Mouse (Mus musculus) adrenal gland, adult 2 months (tissue): Measurements from ENCODE around the gene Ahcyl1. TPM values are rescaled to one million over a fixed set of nuclear protein-coding genes. Genes with fewer than 3 reads are reported as not detected.

Source experiments
- DNase-seq: peaks from one replicate; pipeline ENCODE4 v3.0.0; 2021
- polyA plus RNA-seq: library from polyadenylated mRNA; depleted of rRNA; stranded (reverse); fragments of >200 nt; gene quantifications from 2 replicates; pipeline ENCODE4 v1.2.3, GENCODE M21; 2012
- total RNA-seq, 2 experiments: library from RNA; stranded (reverse); gene quantifications; 2 replicates each; pipeline ENCODE4 v1.2.3; 2021

The Ahcyl1 gene
- total and polyA plus RNA-seq, 3 experiments = 33.9 to 230 (median 218) TPM

DNA sequence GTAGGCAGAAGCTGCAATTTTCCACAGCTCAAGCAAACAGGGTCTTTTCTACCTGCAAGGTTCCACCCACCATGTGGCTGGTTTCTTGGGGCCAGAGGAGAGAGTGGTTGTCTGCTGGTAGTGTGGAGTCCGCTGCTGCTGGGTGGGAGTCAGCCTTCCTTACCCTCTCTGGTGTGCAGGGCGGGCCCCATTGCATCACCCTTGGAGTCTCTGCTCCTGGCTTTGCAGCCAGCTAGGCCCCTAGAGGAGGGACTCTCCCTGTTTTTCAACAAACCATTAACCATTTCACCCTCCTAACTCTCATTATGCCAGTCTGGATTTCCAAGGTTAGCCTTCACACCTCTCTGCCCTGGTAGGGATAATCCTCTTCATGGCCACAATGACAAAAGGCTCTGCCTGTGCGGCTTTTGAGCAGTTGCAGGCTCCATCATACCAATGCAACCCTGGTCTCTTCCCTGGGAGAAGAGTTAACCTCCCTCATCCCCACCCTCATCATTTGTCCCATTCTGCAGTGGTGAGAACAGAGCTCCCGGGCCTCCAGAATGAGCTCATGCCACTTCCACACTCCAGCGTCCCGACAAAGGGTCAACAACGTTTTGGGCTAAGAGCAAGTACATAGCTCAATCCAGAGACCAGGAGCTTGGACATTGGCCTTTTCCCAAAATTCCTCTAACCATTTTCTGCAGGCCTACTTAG lies 7.5 kb upstream of the Ahcyl1 start:
- no peak for DNase-seq

DNA sequence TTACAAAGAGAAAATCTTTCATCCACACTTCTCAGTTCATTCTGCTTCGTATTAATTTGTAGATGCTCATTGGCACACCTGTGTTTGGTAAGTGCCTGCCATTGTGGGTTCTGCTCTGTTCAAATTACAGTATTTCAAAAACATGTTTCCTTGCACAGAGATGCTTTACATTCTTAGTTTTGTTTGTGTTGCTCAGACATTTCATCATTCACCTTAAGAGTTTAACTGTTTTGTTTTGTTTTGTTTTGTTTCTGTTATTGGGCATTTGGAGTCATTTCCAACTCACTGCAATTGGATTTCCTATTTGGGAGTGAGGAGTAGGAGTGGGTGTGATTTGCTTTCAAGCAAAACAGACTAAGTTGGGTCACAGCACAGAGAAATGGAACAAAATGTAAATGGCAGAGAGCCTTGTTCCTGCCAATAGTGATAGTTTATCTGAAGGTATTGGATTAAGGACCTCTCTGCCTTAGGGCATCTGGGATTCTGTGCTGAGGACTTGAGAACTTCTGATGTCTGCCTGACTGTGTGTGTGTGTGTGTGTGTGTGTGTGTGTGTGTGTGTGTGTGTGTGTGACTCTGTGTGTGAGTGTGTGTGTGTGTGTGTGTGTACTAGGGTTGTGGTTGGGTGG lies 5.5 kb upstream of the Ahcyl1 start:
- DNase-seq = no peak

DNA sequence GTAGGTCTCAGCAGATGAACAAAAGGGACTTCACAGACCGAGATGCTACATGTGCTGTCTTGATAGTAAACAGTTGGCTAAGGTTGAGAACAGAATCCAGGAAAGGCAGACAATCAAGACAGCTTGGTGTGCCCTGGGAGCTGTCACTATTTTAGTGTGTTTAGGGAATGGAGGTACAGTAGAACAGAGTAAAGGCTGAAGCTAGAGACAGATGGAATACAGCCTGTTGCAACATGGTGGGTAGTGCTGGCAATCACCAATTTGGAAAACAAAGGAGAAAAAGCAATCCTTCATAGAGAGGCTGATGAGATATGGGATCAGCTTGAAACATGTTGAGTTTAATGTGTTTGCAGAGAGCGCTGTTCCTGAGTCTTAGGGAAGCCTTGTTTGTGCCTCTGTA lies 4.3 kb upstream of the Ahcyl1 start:
- DNase-seq = no peak

DNA sequence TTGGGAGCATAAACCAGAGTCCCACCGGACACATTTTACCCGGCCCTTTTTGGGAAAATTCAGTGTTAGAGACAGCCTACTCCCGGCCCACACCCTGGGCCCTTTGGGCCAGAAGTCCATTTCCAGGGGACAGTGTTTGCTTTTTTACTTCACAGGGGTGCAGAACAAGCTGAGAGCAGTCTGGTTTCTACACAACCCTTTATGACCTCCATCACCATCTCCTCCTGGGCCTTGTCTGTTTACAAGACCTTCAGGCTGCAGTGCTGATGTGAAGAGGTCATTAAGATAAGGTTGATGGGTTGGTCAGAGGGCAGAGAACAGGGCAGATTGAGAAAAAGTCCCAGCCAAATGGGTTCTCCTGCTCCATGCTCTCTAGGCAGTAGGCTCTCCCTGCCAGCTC lies 550 bp upstream of the Ahcyl1 start:
- DNase-seq = peak; percentile 35

DNA sequence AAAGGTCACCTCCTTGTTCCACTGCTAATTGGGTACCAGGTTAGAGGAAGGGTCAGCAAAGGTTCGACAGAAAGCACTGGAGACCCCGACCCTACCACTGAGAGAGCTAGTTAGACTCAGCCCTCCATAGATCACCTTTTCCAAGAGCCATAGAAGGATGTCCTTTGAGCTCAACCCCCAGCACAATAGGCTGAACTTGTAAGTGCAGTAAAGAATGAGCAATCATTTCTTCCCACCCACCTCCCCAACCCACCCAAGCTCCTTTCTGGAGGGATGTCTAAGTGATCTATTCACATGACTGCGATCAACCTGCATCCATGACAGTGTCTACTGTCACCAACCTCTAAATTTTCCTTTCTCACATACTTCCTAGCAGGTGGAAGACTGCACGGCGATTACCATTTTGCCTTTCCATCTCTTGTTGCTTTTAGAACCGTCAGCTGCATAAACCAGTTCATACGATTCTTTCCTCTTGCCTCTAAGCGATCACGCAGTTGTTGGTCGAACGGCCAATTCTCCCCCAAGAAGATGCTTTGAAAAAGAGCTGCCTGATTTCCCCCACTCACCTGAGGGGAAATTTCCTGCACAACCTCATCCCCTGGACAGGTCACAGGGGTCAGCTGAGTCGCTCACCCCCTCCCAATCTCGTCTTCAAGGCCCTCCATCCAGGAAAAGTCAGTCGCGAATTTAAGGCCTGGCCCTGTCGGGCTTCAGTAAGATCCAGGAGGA lies 977 bp downstream of the Ahcyl1 start:
- DNase-seq = no peak

DNA sequence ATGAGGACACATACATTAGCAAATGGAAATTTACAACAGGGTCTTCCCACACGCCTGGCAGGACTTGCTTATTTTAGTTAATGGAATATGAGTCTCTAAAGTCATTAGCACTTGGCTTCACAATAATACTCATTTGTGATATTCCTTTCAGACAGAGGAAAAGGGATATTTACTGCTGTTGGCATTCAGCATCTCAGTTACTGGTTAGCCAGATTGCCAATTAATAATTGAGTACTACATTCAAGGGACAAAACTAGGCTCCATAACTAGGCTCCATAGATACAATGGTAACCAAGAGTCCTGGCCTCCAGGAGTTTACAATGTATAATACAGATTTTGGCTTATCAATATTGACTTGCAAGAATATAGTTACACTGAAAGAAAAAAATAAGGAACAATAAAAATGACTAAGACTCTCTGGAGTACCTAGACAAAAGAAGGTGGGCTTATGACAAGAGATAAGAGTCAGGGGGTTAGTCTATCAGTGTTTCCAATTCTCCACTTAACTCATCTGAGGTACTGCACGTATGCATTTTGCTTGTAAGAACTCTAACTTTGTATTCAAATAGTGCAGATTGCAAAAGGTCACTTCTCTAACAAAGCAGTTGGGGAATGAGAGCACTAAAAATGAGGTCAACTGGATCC lies 2.0 kb downstream of the Ahcyl1 start:
- no peak for DNase-seq

DNA sequence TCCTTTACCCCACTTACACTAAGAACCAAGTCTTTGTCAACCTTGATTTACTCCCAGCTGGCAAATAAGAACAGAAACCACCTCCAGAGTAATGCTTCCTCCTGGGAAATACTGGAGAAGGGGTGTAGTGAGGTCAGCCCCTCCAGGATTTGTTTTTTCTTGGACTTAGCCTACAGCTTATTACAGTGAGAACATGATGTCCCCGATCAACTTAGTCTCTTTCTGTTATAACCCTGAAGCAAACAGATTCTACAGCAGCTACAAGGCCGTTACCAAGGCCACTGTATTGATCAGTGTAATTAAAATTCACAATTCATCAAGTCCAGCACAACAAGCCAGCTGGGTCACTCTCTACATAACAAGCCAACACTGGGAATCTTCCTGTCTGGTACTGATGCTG lies 6.0 kb downstream of the Ahcyl1 start:
- DNase-seq = peak; percentile 45

DNA sequence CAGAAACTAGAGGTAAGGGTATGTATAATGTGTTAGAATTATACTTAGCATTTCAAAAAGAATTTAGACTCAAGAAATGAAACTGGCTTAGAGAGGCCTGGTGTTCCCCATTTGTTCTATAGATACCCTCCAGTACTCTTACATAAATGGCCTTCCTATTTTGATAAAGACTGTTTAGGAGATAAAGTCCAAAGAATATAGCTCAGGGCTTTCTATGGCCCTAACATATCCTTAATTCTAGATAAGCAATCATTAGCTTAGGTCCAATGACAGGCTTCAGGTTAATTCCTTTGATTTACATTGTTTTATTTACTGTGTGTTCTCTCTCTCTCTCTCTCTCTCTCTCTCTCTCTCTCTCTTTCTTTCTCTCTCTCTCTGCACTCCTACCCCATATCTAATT lies 7.1 kb downstream of the Ahcyl1 start:
- no peak for DNase-seq

DNA sequence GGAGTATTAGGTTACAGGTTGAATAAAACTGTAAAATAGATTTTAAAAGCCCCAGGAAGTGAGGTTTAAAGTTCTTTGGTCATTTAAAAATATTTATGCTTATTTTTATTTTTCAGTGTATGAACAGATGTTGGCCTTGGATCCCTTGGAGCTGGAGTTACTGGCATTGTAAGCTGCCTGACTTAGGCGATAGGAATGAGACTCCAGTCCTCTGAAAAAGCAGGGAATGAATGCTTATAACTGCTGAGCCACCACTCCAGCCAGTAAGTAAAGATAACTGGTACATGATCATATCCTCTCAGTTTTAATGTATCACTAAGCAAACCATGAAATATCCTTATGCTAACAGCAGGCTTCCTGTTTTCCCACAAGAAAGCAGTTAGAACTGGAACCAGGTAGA lies 8.1 kb downstream of the Ahcyl1 start:
- peak; percentile 41 for DNase-seq

DNA sequence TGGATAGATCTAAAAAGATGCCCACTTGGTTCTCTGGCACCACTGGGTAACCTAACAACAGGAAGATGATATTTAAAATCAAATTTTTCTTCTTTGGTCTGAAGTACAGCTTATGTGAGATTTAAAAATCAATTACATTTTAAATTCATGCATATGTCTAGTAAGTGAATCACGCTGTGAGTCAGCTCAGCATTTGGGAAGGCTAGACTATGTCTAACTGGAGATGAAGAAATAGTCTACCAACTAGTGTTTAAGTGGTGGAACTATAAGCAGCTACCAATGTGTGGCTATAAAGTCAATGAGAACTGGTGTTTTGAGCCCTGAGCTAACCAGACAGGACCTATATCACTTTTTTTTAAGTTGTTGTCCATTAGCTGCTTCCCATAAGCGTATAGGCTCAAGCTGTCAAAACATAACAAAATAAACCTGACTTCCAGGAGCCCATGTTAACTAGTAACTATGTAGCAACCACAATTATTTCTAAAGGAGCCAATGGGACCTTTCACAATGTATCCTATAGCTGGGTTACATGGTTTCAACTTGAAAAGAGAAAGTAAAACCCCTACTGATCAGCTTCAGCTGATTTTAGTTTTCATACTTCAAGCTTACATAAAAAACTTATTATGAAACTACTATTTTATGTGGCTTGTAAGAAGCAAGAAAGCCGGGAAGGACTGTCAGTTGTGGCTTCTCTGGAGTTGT lies 9.9 kb downstream of the Ahcyl1 start:
- no peak for DNase-seq

DNA sequence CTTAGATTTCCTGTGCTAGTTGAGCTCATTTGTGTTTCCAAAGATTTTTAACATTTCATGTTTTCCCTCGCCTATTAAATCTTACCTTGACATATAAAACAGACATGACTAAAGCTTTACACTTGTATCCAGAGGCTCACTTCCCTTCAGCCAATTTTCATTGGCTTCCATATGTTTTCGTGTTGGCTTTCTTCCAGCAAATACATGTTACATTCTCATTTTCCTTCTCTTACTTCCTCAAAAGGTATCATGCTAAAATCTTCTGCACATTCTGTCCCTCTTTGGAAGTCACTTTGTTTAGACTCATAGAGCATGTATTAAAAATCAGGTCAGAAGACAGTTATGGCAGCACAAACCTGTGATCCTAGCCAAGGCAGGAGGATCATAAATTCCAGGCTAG lies 10.7 kb downstream of the Ahcyl1 start:
- DNase-seq = no peak

DNA sequence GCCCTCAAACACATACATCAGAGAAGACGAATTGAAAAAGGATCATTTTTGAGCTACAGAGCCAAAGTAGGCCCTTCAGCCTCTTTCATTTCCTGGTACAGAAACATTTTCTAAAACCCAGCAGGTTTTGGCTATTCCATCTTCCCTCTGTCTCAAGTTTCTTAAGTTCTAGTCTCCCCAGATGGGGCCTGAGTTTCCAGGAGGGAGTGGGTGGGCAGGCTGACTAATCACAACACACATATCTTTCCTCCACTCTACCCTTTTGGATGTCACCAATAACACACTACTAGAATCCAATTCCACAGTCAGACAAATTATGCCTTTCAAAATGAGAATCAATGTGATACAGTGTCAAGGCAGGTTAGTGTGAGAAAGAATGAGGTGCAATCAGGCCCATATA lies 12.8 kb downstream of the Ahcyl1 start:
- no peak for DNase-seq

DNA sequence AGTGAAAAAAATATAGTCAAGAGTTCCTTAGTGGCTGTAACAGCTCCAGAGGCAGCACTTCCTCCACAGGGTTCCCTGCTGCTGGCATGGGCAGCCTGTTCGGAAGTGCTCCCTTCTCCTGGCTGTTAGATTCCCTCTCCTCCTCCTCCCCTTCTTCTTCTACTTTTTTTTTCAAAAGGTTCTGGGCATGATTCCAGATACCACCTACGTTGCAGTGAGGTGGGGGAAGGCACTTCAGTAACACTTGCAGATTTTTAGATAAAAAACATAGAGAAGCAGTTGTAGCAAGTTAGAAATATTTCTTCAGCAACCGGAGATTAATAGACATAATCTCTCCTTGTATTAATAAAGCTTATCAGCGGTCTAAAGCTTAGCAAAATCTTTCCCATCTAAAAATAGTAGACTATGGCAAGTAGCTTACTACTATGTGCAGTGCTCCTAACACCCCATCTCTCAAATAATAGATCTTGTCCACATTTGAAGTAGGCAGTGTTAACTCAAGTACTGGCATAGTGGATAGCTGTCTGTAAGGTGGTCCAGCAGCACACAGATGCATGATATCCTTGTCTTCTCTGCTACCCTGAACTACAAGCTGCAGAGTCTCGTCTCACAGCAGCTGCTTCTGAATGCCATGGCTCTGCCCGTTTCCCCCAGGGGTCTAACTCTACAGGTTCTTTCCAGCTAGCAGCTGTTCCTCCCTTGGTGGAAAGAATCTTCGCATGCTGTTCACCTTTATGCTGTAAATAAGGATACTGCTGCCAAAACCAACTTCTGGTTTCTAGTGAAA lies 15.4 kb downstream of the Ahcyl1 start:
- DNase-seq = peak; percentile 41

DNA sequence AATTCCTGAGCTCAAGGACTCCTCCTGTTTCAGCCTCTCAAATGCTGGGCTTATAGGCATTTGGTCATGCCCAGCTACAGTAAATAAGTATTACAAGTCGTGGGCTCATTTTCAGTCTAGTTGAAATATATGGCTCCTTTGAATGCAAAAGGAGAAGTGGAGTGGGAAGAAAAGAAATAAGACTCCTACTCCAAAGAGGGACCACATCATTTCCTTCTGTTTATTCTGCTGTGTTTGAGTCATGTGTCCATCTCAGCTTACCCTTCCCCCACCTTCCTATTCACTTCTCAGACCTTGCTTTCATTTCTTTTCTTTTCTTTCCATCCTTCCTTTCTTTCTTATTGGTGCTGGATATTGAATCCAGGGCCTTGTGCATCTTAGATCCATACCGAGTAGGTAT lies 24.9 kb downstream of the Ahcyl1 start:
- DNase-seq = no peak

DNA sequence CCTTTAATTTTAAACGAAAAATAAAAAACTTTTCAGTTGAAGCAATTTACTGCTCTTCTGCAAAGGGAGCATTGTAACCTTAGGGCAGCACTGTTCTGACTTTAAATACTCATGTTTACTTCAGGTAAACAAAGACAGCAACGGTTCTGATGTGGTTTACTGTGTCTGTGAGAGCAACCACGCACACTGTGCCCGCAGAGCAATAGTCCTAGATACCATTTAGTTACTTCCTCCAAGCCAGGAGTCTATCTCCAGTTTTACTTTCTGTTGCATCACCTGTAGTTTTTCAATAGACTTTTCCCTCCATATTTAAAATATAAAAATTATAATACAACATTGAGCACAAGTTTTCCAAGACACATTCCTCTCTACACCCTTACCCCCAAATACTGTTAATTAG lies 25.9 kb downstream of the Ahcyl1 start:
- DNase-seq = no peak

DNA sequence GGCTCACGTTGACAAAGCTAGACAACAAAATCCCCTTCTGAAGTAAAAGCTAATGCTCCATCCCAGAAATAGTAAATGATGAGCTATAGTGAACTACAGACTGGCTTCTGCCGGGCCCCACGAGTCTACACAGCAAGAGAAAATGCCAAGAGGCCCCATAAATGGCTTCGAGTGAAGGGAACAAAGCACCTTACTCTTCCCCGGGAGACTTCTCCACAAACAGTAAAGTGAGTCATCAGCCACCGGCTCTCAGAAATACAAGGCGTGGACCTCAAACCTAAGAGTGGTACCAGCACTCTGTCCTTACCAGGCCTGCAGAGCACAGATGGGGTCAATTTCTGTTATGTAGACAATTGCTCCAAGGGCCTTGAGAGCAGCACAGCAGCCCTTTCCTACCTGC lies 27.6 kb downstream of the Ahcyl1 start:
- DNase-seq = no peak

DNA sequence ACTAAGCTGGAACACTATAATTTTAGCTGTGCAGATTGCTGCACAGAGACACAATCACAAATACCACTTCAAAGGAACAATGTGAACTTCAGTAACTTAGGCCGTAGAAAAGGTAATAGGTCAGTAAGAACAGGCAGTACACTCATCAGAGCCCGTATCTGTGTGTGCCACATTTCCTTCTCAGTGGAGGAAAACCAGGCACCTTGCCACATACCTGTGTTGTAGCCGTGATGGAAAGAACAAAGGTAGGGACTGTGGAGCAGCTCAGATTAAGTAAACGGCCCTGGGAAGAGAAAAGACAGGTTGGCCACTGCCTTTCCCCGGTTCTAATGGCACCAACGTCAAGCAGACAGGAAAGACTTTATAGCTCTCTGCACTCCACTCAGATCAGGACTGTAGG lies 28.9 kb downstream of the Ahcyl1 start:
- DNase-seq = no peak

DNA sequence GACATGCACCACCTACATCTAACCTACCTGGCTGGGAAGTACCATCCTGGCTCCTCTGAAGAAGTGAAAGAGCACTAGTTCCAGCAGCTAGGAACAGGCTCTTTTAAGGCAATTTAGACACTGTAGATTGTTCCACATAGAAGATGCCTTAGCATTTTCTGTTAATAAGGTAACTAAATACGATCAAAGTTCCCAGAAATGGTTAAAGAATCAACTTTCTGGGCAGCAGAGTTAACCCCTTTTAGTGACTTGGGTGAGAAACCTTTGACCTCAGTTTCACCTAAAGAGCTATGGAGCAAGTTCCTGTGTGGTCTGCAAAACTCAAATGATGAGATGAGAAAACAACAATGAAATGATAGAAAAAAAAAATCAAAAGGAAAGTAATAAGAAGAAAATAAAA lies 31.7 kb downstream of the Ahcyl1 start:
- DNase-seq = no peak

DNA sequence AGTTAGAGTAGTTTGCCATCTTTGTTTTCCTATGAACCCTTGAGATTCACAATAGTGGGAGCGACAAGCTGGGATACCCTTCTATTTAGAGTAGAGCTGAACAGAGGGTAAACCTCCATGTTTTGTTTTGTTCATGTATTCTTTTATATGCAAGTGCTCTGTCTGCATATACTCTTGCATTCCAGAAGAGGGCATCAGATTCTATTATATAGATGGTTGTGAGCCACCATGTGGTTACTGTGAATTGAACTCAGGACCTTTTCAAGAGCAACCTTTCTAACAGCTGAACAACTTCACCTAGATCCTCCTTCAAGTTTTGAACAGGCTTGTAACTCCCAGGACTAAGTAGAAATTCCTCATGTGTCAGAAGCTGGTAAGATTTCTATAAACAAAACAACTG lies 37.4 kb downstream of the Ahcyl1 start:
- DNase-seq = no peak

DNA sequence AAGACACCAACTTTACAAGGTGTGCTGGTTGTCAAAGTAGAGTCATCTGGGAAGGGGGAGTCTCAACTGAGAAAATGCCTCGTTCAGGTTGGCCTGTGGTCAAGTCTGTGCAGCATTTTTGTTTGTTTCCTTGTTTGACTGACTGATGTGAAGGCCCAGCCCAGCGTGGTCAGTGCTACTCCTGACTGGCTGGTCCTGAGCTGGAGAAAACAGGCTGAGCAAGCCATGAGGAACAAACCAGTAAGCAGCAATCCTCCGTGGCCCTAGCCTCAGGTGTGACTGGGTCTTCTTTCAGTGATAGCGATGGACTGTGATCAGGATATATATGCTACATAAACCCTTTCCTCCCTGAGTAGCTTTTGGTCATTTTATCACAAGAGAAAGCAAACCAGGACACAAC lies 39.5 kb downstream of the Ahcyl1 start:
- DNase-seq = no peak

DNA sequence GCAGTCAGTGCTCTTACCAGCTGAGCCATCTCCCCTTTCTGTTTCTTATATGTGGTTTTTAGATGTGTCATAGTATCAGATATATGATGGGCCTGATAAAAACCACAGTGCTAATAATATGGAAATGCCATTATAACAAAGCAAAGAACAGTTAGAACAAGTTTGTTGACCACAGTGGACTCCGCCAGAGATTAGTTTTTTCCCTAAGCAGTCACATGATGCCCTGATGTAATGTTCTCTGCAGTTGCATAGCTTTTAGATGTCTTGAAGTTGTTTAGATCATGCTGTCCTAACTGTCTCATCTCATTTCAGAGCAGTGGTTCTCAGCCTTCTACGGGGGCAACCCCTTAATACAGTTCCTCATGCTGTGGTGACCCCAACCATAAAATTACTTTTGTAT lies 40.2 kb downstream of the Ahcyl1 start:
- no peak for DNase-seq

DNA sequence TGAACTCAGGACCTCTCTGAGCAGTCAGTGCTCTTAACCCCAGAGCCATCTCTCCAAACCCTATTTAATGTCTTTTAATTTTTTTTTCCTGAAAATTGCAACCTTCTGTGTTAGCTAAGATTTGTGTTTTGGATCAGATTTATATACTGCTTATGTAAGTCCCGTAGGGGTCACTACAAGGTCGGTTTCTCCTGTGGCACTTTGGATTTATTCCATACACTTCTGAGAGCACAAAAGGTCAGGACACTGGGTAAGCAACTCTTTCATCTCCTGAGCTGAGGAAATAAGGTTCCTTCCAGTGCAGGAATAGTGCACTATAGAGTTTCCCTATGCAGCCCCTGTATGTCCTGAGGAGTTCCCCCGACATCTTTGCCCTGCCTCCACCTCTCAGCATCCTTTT lies 40.9 kb downstream of the Ahcyl1 start:
- DNase-seq = no peak
